9 mouse cellular contexts compared by ENCODE assay signal in genomic region chr19:41104922-41105321, GRCm38 (mm10). TPM values are rescaled to one million over a fixed set of nuclear protein-coding genes. Genes with fewer than 3 reads are reported as not detected.
DNase-seq lines count a peak whose midpoint lies in the region.
"Had no signal": no experiment of that assay in that cellular context is flagged by ENCODE, and none has a peak within 500 bp of the region (broad histone marks: within the 10 kb centered on the region; RNA-seq: fewer than 3 reads in every experiment).

No protein-coding gene starts in this region.

- DNase-seq in gastrocnemius, adult 18-20 months (ENCODE audit: low spot score): peak; percentile 16
- DNase-seq in gastrocnemius, postnatal 4 days (ENCODE audit: low spot score in 2 of 2): no peak
- peak; percentile 21 for DNase-seq in ovary, postnatal 14 days (ENCODE audit: low spot score)
- DNase-seq in ovary, adult 18-20 months (ENCODE audit: low spot score): no peak
- peak; percentile 31 for DNase-seq in embryo, embryonic 9.5 days (ENCODE audit: extremely low spot score)
- DNase-seq in neural tube, embryonic 10.5 days (ENCODE audit: extremely low spot score, low spot score): peak; percentile 42
- DNase-seq in testis, postnatal 10 days (ENCODE audit: low spot score): no peak
- no peak for DNase-seq in right cerebral cortex, postnatal 14 days

RNA-seq across cellular contexts. Expression of gene Opalin, which starts 28.0 kb away (rescaled TPM):
- not detected for total RNA-seq in gastrocnemius, adult 18-20 months (2021)
- not detected for total RNA-seq in gastrocnemius, postnatal 4 days (2021)
- total RNA-seq: heart, postnatal 36 days had no signal

Comparison
In these comparisons a context has a peak if more than half of its experiments do, and no peak if none do; other contexts are left out.
1. DNase-seq: peak in gastrocnemius, adult 18-20 months (single experiment), ovary, postnatal 14 days (single experiment), embryo, embryonic 9.5 days (single experiment) and neural tube, embryonic 10.5 days (single experiment); none in gastrocnemius, postnatal 4 days (0 of 2), ovary, adult 18-20 months (single experiment), testis, postnatal 10 days (single experiment) and right cerebral cortex, postnatal 14 days (single experiment).